Comparison of ENCODE assay signal across 12 mouse cellular contexts in the genomic region with DNA sequence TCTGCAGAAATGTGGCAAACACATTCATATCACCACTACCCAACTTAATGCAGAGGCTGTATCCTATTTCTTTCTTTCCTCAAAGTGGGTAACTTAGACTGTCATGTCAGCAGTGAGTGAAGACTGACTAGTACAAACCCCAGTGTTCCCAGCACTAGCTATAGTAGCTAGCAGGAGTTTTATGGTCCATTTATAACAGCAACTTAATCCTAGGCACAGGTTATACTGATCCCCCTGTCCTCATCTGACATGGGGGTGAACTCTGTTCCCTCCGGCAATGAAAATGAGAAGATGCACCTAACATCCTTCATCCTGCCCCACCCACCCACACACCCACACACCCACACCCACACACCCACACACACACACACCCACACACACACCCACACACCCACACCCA. TPM values are rescaled to one million over a fixed set of nuclear protein-coding genes. Genes with fewer than 3 reads are reported as not detected.
A peak's percentile ranks its signal among the peaks of the same experiment; 100 is the strongest.
DNase-seq lines count a peak whose midpoint lies in the region; ATAC-seq and TF ChIP-seq lines count a peak whose summit lies in the region.
"Had no signal": no experiment of that assay in that cellular context is flagged by ENCODE, and none has a peak within 500 bp of the region (broad histone marks: within the 10 kb centered on the region; RNA-seq: fewer than 3 reads in every experiment).

No protein-coding gene starts in this region.

- H3K27ac ChIP-seq in hindbrain, embryonic 15.5 days (replicated peaks) = no peak overlapping the region
- no peak overlapping the region for H3K27ac ChIP-seq in hindbrain, postnatal 0 days
- H3K27ac ChIP-seq in liver, embryonic 12.5 days = peak overlapping the region; percentile 78
- no peak overlapping the region for H3K27ac ChIP-seq in intestine, embryonic 16.5 days (ENCODE audit: low read length)
- no peak overlapping the region for H3K27ac ChIP-seq in midbrain, embryonic 16.5 days (ENCODE audit: low read length)
- H3K27ac ChIP-seq: lung, embryonic 15.5 days had no signal

- WGBS in hindbrain, embryonic 15.5 days = 89% methylated on average over 1 of the region's 1 CpGs
- 92% methylated on average over 1 of the region's 1 CpGs for WGBS in hindbrain, postnatal 0 days
- WGBS in liver, embryonic 12.5 days (ENCODE audit: insufficient replicate concordance) = 41% methylated on average over 1 of the region's 1 CpGs
- WGBS in intestine, embryonic 16.5 days = 38% methylated on average over 1 of the region's 1 CpGs
- WGBS in midbrain, embryonic 16.5 days = 89% methylated on average over 1 of the region's 1 CpGs

- H3K9ac ChIP-seq in hindbrain, embryonic 15.5 days = no peak overlapping the region
- no peak overlapping the region for H3K9ac ChIP-seq in hindbrain, postnatal 0 days (replicated peaks; ENCODE audit: low read length)
- 0 out of 2 replicates have a peak overlapping the region, but pooled peaks have one; percentile 0 for H3K9ac ChIP-seq in liver, embryonic 12.5 days
- no peak overlapping the region for H3K9ac ChIP-seq in intestine, embryonic 16.5 days (ENCODE audit: low read depth, low read length)
- no peak overlapping the region for H3K9ac ChIP-seq in midbrain, embryonic 16.5 days (ENCODE audit: low read depth, low read length)
- H3K9ac ChIP-seq: forebrain, postnatal 0 days; lung, embryonic 15.5 days had no signal

- no peaks in the 10 kb centered on the region for H3K36me3 ChIP-seq in hindbrain, embryonic 15.5 days
- no peaks in the 10 kb centered on the region for H3K36me3 ChIP-seq in hindbrain, postnatal 0 days (ENCODE audit: insufficient read depth, low read length)
- H3K36me3 ChIP-seq in liver, embryonic 12.5 days = 0 out of 2 replicates have a peak, but pooled peaks cover 1% of the 10 kb centered on the region
- no peaks in the 10 kb centered on the region for H3K36me3 ChIP-seq in intestine, embryonic 16.5 days (ENCODE audit: control insufficient read depth, insufficient read depth, low read length)
- no peaks in the 10 kb centered on the region for H3K36me3 ChIP-seq in midbrain, embryonic 16.5 days (ENCODE audit: control insufficient read depth, insufficient read depth, low read length)
- H3K36me3 ChIP-seq: lung, embryonic 15.5 days had no signal

- peak; percentile 15; the same call in 1 of the 2 replicates for ATAC-seq in hindbrain, embryonic 15.5 days (ENCODE audit: low FRiP score, low read depth)
- ATAC-seq in hindbrain, postnatal 0 days = no peak
- ATAC-seq in liver, embryonic 12.5 days = no peak
- ATAC-seq in intestine, embryonic 16.5 days = peak; percentile 33; the same call in 1 of the 2 replicates
- ATAC-seq in midbrain, embryonic 16.5 days = no peak
- ATAC-seq: activated CD4-positive, CD25-positive, alpha-beta regulatory T cell, adult 4 months; inflammation-experienced regulatory T-cells, adult 6 months had no signal

- TF ChIP-seq CTCF in hindbrain, postnatal 0 days (IDR thresholded peaks at IDR 0.05; ENCODE audit: low read depth) = no peak

- H3K4me1 ChIP-seq in hindbrain, embryonic 15.5 days (replicated peaks) = peaks cover 7% of the 10 kb centered on the region; the same call in 1 of the 2 replicates
- H3K4me1 ChIP-seq in hindbrain, postnatal 0 days (ENCODE audit: insufficient read depth, low read length) = no peaks in the 10 kb centered on the region
- H3K4me1 ChIP-seq in liver, embryonic 12.5 days = peaks cover 70% of the 10 kb centered on the region
- H3K4me1 ChIP-seq in intestine, embryonic 16.5 days (ENCODE audit: control insufficient read depth, insufficient read depth, low read length) = peaks cover 12% of the 10 kb centered on the region
- H3K4me1 ChIP-seq in midbrain, embryonic 16.5 days (ENCODE audit: control insufficient read depth, insufficient read depth, low read length) = no peaks in the 10 kb centered on the region

- DNase-seq in hindbrain, postnatal 0 days (ENCODE audit: low spot score) = no peak
- no peak for DNase-seq in liver
- DNase-seq in natural killer cell, adult 2 months (ENCODE audit: low spot score in 2 of 2) = no peak
- DNase-seq: cerebellum, adult 11 months had no signal

- no peaks in the 10 kb centered on the region for H3K9me3 ChIP-seq in hindbrain, embryonic 15.5 days
- H3K9me3 ChIP-seq in hindbrain, postnatal 0 days (ENCODE audit: low read length) = no peaks in the 10 kb centered on the region
- no peaks in the 10 kb centered on the region for H3K9me3 ChIP-seq in liver, embryonic 12.5 days (replicated peaks)
- H3K9me3 ChIP-seq in intestine, embryonic 16.5 days (ENCODE audit: control insufficient read depth, low read length) = no peaks in the 10 kb centered on the region
- H3K9me3 ChIP-seq in midbrain, embryonic 16.5 days (replicated peaks; ENCODE audit: control insufficient read depth, low read length, poor library complexity, severe bottlenecking) = no peaks in the 10 kb centered on the region
- H3K9me3 ChIP-seq: lung, embryonic 15.5 days had no signal

- H3K27me3 ChIP-seq in hindbrain, embryonic 15.5 days = no peaks in the 10 kb centered on the region
- H3K27me3 ChIP-seq in hindbrain, postnatal 0 days (ENCODE audit: insufficient read depth, low read length) = no peaks in the 10 kb centered on the region
- no peaks in the 10 kb centered on the region for H3K27me3 ChIP-seq in liver, embryonic 12.5 days (replicated peaks)
- H3K27me3 ChIP-seq in intestine, embryonic 16.5 days (replicated peaks; ENCODE audit: control insufficient read depth, insufficient read depth, low read length) = no peaks in the 10 kb centered on the region
- H3K27me3 ChIP-seq in midbrain, embryonic 16.5 days (ENCODE audit: control insufficient read depth, insufficient read depth, low read depth, low read length) = no peaks in the 10 kb centered on the region
- H3K27me3 ChIP-seq: lung, embryonic 15.5 days had no signal

- no peak overlapping the region for H3K4me2 ChIP-seq in hindbrain, embryonic 15.5 days
- no peak overlapping the region for H3K4me2 ChIP-seq in hindbrain, postnatal 0 days (ENCODE audit: low read depth, low read length)
- H3K4me2 ChIP-seq in liver, embryonic 12.5 days = peak overlapping the region; percentile 16; the same call in 1 of the 2 replicates
- H3K4me2 ChIP-seq in intestine, embryonic 16.5 days (ENCODE audit: low read depth, low read length) = no peak overlapping the region
- H3K4me2 ChIP-seq in midbrain, embryonic 16.5 days (ENCODE audit: low read length) = no peak overlapping the region
- H3K4me2 ChIP-seq: lung, embryonic 15.5 days had no signal

- H3K4me3 ChIP-seq in hindbrain, embryonic 15.5 days = no peak overlapping the region
- no peak overlapping the region for H3K4me3 ChIP-seq in hindbrain, postnatal 0 days (ENCODE audit: low read length)
- H3K4me3 ChIP-seq in liver, embryonic 12.5 days = no peak overlapping the region
- no peak overlapping the region for H3K4me3 ChIP-seq in intestine, embryonic 16.5 days (ENCODE audit: low read length)
- no peak overlapping the region for H3K4me3 ChIP-seq in midbrain, embryonic 16.5 days (ENCODE audit: low read depth, low read length)
- H3K4me3 ChIP-seq: lung, embryonic 15.5 days had no signal

RNA-seq across cellular contexts. Expression of a gene that starts 30.3 kb away (rescaled TPM):
- polyA plus RNA-seq in hindbrain, embryonic 15.5 days (2015; fragmentation: Nextera tagmentation; extraction: Ambion mirVana) = 81.0 and 84.0 TPM in 2 replicates
- 63.1 and 79.4 TPM in 2 replicates for total RNA-seq in hindbrain, postnatal 0 days (2014; rRNA removed)
- 106 and 112 TPM in 2 replicates for polyA plus RNA-seq in hindbrain, postnatal 0 days (2015; fragmentation: Nextera tagmentation; extraction: Ambion mirVana)
- polyA plus RNA-seq in liver, embryonic 12.5 days (2016; fragmentation: Nextera tagmentation; extraction: Ambion mirVana) = 59.7 and 61.2 TPM in 2 replicates
- 66.7 and 67.9 TPM in 2 replicates for polyA plus RNA-seq in intestine, embryonic 16.5 days (2015; fragmentation: Nextera tagmentation; extraction: Ambion mirVana)
- polyA plus RNA-seq in midbrain, embryonic 16.5 days (2015; fragmentation: Nextera tagmentation; extraction: Ambion mirVana) = 74.9 and 85.3 TPM in 2 replicates

Comparison
In these comparisons a context has a peak if more than half of its experiments do, and no peak if none do; other contexts are left out.
1. ATAC-seq: peak in hindbrain, embryonic 15.5 days (single experiment) and intestine, embryonic 16.5 days (single experiment); none in hindbrain, postnatal 0 days (single experiment), liver, embryonic 12.5 days (single experiment) and midbrain, embryonic 16.5 days (single experiment).